Mouse (Mus musculus) cerebellum, postnatal 25 days (tissue): ENCODE data around the gene D17Wsu92e.
"Not testable (repeated sequence)": the region's sequence is repeated elsewhere in the genome, so short reads cannot be mapped to it uniquely, and the experiment has no call there.

Experiments used
- DNase-seq, 2 experiments: peaks; one replicate each; pipeline ENCODE4 v3.0.0; 2021; ENCODE audit warnings: mixed read lengths in 2 of 2

Gene D17Wsu92e

DNA sequence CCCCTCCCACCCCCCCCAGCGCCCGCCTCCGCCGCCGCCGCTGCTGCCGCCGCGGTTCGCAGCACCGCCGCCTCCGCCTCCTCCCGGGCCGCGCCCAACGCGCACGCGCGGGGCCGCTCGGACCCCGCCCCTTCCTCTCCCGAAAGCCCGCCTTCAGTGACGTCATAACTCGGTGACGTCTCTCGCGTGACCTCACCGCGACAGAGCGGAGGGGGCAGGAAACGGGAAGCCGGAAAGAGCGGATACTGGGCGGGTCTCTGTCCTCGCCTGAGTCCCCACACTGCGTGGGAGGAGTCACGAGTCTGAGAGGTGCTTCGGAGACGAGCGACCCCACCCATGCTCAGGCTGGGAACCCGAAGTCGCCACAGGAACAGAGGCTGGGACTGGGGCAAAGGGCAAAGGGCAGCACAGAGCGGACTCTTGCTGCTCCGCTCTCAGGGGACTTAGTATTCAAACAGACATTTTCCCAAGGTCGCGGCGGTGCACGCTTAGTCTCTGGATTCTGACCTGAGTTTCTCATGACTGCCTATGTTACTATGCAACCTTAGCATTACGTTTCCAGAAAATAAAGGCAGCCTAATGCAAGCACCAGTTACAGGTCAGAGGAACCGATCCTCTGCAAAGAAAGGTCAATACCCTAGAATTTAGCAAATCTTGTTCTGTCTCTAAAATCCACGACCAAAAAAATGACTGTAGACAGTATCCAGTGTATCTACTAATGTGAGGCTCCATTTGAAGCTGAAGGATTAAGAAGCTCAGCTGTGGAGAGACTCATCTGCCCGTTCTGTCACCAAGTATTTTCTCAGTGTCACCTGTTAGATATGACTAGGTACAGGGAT is at the start of gene D17Wsu92e:
Gene D17Wsu92e, minus strand, starts transcription at position 81 of the 839 bp plus-strand sequence.
- DNase-seq = peak; percentile 97 to 99

DNA sequence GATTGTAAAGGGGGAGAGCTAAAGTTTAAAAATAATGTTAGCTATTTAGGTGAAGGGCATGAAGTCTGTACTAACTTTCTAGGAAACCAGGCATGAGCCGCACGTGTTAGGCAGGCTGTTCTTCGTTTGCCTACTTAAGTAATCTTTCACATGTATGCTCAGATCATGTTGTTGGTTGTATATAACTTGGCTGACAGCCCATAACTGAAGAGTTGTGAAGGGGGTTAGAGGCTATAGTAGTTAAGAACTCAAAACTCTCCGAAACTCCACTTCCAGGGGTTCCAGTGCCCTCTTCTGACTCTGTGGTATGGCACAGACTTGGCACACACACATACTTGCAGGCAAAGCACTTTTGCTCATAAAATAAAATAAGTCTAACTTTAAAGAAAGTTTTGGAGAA is 46.3 kb upstream of the D17Wsu92e start:
- DNase-seq = no peak

DNA sequence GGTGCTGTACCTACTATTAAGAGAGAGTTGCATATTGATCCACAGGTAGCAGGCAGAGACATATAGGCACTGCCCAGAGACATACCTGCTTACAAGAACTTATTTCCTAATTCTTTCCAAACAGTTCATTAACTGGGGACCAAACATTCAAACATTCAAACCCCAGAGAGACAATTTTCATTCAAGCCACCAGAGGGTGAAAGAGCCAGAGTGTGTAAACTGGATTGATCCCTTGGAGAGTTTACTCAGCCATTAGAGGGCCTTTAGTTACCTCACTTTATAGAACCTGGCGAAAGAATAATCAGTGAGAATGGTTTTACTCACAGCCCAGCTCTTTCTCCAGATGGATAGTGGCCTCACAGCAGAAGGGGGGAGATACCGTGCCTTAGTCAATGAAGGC is 45.0 kb upstream of the D17Wsu92e start:
- DNase-seq = no peak

DNA sequence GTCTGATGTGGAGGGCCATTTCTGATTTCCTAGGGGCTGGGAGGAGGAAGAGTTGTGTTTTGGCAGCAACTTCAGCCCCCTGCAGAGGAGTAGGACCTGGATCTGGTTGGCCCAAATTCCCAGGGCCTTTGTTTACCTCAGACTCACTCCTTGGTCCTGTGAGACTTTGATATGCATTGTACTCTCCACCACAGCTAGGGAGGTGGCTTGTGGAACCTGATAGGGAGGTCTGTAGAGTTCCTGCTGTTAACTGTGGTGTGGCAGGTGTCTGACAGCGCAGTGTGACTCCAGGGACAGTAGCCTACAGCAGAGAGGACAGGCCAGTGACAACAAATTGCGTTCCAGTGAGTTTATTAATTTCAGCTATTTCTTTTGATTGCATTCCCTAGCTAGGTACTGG is 38.7 kb upstream of the D17Wsu92e start:
- no peak for DNase-seq

DNA sequence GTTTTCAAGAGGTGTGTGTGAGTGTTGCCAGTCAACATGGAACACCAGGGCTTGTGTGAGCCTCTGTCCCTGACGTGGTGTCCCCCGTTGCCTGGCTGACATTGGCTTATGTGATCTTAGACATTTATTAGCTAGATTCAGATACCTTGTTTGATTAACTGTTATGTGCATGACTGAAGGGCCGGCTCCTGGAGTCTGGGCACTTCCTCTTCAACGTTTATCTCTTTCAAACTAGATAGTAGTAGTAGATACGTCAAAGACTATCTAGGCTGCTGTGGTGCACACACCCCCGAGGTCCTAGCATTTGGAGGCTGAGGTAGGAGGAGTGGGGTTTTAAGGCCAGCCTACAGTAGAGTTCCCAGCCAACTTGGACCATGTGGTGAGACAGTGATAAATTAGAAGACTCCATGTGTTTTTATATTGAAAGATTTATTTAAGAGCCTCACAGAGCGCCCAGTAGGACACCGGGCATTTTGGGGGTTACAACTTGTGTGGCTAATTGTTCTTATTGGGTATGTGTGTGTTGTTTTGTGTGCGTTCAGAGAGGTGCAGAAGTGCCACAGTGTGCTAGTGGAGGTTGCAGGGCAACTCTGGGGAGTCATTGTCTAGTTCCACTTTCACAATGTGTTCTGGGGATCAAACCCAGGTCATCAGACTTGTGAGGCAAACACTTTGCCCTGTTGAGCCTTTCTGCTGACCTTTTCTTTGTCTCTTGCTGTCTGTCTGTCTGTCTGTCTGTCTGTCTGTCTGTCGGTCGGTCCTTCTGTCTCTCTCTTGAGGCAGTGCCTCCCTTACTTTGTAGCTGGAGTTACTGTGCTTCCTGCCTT is 37.4 kb upstream of the D17Wsu92e start:
- DNase-seq = no peak

- DNase-seq = peak in 1 of 2 experiments; percentile 73
These were observed 36.6 kb upstream of the D17Wsu92e start for GRCm38 (mm10) chr17:27856798-27857648.

GRCm38 (mm10) chr17:27856265-27856797 is 35.9 kb upstream of the D17Wsu92e start, which contains the start of gene Uhrf1bp1:
Gene Uhrf1bp1 (plus strand): TSS chr17:27856441.
- peak; percentile 85 to 95 for DNase-seq

DNA sequence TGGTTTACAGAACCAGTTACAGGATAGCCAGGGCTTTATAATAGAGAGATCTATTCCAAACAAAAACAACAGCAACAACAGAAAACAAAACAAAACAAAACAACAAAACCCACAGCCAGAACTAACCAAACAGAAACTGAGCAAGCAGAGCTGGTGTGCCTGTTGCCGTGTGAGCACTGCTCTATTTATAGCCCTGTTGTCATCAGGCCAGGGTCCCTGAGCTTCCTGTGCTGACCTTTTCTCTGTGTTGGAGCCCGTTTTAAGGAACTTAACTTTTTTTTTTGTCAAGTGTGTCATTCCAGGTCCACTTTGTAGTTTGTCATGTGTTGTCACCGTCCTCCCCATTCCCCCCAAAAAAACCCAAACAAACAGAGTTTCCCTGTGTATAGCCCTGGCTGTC is 30.6 kb upstream of the D17Wsu92e start:
- DNase-seq = no peak

DNA sequence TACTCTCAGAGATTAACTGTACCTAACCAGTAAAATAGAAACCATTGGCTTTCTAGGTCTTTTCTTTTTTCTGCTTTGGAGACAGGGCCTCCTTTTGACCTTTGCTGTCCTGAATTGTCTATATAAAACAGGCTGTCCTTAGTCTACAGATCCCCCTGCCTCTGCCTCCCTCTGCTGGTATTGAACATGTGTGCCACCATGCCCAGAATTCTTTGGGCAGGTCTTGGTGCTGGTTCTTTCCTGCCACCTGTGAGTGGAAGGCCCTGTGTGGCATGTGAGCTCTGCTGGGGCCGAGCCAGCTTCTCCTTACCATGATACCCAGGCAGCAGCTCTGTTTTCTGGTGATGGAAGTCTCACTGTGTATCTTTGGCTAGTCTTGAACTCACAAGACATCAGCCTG is 27.9 kb upstream of the D17Wsu92e start:
- DNase-seq = no peak

DNA sequence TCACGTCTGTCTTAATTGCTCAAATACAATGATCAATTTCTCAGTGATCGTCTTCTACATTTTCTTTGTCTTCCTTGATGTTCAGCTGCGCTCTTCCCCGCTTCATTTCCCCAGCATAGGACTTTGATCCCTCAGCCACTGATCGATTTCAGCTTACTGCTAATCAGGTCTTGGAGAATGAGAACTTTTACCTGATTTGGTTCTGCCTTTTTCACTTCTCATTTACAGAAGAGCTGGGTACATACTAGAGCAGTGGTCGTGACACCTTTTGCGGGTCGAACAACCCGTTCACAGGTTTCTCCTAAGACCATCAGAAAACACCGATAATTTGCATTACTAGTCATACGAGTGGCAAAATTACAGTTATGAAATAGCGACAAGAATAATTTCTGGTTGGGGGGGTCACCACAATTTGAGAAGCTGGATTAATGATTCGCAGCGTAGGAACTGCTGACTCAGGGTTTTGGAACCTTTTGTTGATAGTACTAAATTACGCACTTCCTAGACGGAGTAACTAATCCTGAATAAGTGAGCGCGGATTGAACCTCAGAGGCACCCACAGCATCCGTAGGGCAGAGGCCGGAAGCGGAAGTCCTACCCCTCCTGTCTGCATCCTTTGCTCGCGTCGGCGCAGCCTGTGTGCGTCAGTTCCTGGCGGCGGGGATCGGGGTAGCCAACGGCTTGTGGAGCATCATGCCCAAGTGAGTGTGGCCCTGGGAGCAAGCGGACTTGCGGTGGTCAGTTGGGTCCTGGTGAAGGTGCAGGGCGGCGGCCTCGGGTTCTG is 19.2 kb upstream of the D17Wsu92e start:
- DNase-seq = peak; percentile 98 to 99

GRCm38 (mm10) chr17:27837850-27838249 is 17.4 kb upstream of the D17Wsu92e start, which contains the start of gene Snrpc:
Gene Snrpc (plus strand): TSS chr17:27838150.
- not testable (repeated sequence) for DNase-seq

GRCm38 (mm10) chr17:27830411-27830810 is 10.0 kb upstream of the D17Wsu92e start:
- DNase-seq = no peak

GRCm38 (mm10) chr17:27827511-27827910 is 7.1 kb upstream of the D17Wsu92e start:
- no peak for DNase-seq

DNA sequence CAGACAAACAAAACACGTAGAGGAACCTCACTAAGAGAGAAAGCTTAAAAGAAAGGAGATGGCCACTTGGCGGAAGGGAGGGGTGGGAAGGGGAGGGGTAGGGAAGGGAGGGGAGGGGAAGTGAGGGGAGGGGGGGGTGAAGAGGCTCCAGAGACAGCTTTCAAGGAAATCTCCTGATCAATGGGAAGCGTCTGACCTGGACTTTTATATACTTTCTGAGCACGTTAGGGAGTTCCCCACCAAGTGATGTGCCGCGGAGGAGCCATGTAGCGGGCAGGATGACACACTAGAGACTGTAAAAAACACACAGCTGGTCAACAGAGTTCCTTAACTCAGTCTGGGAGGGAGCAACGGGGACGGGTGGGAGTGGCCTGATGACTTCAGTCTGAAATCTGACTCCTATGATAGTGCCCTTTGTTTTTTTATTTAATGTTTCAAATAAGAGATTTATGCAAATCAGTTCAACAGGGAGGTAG is 6.5 kb upstream of the D17Wsu92e start:
- DNase-seq = no peak

GRCm38 (mm10) chr17:27825984-27826905 is 5.8 kb upstream of the D17Wsu92e start:
- DNase-seq = no peak

- DNase-seq = no peak
These were observed 5.1 kb upstream of the D17Wsu92e start for GRCm38 (mm10) chr17:27825539-27825938.

DNA sequence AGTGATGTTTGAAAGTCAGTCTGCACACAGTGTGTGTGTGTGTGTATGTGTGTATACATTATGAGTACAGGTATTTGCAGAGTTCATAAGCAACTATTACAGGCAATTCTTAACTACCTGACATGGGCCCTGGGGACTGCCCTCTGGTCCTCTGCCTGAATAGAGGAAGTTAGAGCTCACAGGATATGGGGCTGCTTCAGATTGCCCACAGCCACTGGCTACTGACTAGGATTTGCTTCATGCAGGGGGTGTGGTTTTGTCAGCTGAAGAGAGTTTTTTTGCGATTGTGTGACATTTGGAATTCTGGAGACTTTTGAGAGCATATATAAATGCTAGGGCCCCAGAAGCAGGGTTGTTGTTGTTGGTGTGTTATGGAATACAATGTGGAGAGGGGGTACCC is 4.5 kb upstream of the D17Wsu92e start:
- no peak for DNase-seq

DNA sequence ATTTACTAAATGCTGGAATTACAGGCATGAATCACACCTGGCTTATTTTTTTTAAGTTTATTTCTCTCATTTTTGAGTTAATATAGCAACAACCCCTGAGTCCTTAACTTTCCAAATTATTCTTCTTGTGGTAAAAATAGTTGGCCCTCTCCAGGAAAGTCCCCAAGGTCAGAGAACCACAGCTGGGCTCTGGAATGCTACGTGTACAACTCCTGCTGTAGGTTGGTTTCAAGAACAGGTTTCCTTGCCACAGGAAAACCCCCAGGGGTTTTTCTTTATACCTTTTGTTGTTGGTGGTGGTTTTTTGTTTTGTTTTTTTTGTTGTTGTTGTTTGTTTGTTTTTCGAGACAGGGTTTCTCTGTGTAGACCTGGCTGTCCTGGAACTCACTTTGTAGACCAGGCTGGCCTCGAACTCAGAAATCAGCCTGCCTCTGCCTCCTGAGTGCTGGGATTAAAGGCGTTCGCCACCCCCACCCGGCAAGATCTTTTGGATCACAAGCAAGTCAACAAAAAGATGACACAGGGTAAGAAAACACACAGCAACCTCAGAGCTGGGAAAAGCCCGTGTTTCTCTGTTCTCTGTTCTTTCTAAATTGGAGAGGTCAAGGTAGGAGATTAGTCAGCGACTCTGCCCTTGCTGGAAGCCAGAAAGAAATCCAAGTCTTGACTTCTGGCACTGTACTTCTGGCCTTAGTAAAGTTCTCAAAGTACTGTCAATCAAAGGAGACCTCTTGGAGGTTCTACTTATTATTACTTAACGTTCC is 2.9 kb upstream of the D17Wsu92e start:
- DNase-seq = no peak
